Mouse (Mus musculus) ovary, postnatal 10 days (tissue): ENCODE data around the gene Cd84.

Experiments
- DNase-seq: peaks from one replicate; pipeline ENCODE4 v3.0.0; 2022; ENCODE audit warnings: low spot score

Gene Cd84

DNA sequence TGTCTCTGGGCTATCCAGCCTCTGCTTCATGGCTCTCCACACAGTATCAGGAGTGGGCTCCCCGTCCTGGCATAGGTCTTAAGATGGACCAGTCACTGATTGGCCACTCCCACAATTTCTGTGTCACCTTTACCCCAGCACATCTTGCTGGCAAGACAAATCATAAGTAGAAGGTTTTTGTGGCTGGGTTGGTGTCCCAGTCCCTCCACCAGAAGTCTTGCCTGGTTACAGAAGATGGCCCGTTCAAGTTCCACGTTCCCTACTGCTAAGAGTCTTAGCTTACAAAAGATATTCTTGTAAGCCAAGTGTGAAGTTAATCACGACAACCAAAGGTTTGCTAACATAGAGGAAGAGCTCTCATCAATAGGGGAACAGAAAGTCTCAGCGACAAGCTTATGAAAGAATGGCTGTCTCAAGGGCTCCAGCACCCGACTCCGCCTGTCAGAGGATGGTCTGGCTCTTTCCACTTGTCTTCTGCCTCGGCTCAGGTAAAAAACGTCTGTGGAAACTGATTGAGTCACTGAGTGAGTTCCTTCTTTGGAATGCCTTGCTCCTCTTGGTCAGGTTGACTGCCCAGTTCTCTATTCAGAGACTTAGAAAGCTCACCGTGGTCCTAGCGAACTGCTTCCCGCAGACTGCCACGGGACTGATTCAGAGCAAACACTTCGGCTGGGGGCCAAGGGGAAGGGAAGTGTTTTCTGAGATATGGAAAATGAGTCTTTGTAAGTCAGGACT is 78.0 kb downstream of the Cd84 start, which contains the start of gene Slamf6:
Slamf6 (plus strand) TSS at position 211 of the 735 bp plus-strand sequence.
- no peak for DNase-seq

DNA sequence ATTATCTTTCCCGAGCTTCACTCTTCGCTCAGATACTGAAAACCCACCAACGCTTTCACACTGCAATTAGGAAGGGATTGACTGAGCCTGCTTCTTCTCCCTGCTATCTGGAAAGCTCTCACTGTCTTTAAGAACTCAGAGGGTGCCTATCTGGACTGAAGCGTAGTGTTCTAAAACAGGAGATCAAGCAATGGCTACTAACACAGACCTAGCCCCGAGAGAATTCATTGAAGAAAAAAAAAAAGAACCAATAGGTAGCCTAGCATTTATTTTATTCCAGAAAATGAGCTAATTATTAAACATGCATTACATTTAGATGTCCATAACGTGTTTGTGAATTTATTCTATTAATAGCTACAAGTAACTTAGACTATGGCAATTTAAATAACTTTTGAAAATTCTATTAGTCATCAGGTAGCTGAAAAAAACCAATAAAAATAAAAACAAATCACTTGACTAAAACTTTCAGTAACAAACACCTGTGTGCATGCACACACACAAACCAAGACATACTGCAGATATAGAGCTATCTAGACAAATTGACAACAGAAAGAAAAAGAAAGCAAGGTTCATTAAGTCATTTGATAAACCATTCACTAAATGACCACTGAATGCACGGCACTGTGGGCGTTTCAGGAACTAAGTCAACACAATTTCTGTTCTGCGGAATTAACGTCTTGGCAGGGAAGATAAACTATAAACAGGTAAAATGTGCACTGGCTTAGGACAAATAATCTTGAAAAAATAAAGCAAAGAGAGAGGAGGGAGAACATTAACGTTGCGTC is 78.8 kb downstream of the Cd84 start:
- DNase-seq, result no peak

DNA sequence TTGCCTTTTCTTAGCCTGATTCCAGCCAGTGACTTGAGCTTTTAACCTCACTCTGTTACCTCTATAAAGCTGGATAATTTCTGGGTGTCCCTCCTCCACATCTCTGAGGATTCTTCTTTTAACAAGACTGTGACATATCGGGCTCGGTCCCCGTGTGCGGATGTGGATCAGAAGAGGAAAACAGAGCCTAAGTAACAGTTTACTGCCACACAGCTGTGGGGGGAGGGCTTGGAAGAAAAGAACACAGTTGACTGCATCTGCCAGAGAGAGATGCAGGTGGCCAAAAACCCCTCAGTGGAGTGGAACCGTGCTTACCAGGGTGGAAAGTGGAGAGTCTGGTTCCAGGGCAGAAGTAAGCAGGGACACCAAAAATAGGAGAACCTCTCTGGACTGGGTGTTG is 79.7 kb downstream of the Cd84 start:
- DNase-seq, result no peak

DNA sequence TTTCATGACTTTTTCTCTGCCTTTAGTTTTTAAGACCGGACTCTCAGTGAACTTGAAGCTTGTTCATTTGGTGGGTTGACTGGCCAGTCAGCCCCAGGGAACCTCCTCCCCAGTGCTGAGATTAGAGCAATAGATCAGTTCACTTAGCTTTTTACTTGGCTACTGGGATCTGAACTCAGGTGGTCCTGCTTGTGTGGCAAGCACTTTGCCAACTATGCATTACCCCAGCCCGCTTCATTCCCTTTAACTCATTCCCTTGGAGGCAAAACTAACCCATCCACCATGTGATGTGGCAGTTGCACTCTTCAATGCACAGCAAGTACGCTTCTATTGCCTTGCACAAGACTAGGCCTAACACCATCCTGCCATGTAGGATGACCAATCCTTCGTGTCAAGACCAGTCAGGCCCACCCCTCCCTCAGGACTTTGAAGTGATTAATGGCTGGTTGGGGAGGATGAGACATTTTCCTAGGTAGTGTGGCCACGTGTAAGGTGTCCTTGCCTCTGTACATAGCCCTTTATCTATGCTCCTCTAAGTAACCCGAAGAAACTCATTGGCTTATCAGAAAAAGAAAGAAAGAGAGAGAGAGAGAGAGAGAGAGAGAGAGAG is 80.5 kb downstream of the Cd84 start:
- no peak for DNase-seq

DNA sequence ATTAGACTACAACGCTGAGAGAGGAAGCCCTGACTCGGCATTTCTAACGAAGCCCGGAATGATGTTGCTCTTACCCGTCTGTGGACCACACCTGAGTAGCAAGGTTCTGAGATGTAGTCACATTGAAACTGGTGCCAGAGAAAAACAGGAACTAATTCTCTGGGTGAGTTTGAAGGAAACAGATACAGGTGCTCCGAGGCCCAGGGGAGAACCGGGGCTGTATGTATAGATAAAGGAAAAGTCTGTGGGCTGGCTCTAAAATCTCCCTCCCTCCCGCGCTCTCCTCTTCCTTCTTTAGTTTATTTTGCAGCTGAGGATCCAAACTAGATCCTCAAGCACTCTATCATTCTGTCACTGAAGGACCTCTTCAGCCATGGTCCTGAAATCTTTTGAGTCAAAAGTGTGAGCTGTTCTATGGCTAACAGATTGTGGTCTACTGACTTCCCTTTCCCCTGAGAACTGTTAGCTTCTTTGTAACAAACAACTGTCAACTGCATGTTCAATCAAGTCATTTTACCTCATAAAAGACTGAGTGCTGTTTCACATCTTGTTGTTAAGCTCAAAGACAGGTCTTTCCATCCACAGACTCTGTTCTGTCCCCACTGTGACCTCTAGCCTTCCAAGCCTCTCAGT is 81.6 kb downstream of the Cd84 start:
- DNase-seq, result no peak

DNA sequence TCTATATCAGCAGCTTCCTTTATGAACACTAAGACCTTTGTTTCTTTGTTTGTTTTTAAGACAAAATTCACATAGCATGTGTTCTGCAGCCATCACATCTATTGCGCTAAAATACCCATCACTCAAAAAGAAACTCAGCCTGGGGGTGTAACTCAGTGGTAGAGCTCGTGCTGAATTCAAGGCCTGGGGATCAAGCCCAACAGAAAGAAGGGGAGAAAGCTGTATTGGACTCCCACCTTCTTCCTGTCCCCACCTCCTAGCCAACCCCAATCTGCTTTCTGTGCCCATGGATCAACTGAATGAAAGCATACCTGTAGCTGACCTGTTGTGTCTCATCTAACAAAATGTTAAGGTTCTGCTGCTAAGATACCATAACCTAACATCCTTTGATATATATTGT is 82.1 kb downstream of the Cd84 start:
- no peak for DNase-seq

DNA sequence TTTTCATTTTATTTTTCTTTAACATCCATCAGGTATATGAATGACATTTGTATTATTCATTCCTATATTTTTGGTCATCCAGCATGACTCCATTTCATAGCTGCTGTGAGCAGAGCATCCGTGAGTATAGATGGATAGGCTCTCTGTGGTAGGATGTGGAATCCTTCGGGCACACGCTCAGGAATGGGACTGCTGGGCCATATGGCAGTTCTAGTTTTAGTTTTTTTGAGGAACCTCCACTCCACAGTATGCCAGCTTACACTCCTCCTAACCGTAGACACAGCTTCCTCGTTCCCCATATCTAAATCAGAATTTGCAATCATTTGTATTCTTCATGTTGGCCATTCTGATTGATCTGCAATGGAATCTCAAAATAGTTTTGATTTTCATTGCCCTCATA is 83.3 kb downstream of the Cd84 start:
- DNase-seq, result no peak

DNA sequence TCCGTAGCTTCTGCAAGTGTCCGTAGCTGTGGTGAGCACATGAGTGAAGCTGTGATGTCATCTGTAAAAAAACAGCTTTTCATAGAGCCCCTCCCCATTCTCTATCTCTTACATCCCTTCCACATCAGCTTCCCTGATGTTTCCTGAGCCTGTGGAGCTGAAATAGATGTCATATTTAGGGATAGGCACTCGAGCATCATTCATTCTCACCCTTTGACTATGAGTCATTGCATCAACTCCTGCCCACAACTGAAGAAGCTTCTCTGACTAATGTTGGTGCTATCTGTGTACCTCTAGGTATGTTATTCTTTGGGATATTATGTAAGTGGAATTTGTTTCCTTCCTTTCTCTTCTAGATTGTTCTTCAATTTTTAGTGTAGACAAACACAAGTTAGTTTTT is 85.4 kb downstream of the Cd84 start:
- DNase-seq, result no peak

DNA sequence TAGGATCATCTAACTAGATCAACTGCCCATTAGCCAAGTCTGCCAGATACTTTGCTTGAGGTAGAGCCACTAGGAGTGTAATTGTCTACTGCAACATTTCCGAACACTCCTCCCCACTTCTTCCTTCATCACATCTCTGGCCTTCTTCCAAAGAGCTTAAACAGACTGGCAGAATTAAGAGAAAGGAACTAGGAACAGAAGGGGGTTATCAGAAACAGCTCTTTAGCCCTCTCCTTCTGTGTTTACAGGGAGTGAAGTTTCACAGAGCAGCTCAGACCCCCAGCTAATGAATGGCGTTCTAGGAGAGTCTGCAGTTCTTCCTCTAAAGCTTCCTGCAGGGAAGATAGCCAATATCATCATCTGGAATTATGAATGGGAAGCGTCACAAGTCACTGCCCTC is 94.4 kb downstream of the Cd84 start:
- no peak for DNase-seq

DNA sequence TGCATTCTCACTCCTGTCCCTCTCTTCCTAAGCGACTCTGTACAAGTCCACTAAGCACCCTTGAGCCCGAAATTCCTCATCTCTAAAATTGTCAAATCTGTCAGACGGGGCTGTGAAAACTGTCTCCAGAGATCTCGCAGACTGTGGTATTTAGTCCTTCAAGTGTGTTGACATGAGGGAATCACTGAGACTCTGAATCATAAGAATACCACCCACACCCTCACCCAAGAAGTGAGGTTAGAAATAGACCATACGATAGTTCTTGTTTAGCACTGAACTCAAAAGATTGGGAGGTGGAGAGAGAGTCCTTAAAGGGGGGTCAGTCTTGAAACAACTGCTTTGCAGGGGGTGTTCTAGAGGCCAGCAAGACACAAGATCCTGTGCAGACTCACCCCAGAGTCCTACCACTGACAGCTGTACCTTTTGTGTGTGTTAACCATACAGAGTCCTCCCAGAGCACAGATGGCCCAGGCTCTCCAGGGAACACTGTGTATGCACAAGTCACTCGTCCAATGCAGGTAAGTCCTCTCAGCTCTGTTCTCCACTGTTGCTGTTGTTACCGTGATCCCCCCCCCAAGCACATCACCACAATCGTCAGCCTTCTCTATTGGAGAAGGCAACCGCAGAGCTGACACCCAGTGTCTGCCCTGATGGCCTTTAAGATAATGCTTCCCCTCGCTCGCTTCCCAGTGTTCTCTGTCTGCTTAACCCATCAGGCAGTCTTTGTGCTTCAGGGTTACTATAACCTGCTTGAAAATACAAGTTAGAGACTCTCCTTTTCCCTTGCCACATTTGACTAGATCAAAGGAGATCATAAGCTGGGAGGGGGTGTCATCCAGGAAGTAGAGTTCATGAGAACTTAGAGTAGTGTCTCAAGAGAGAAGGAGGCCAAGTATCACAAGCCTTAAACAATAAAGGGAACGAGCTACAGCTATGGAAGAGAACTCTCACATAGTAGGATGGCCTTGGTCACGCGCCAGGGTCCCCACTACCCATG is 99.8 kb downstream of the Cd84 start:
- no peak for DNase-seq
